Mouse (Mus musculus) heart, postnatal 0 days (tissue): ENCODE measurements around the gene Yipf2.

Experiments
- CTCF ChIP-seq: IDR thresholded peaks from 2 replicates; pipeline ENCODE4 v1.5.1; 2016; ENCODE audit warnings: antibody characterized with exemption, control low read depth, low read depth
- EP300 ChIP-seq: IDR thresholded peaks from 2 replicates; pipeline ENCODE4 v1.6.1; 2016; ENCODE audit warnings: antibody characterized with exemption, low read depth

- TF ChIP-seq CTCF = no peak
- no peak for TF ChIP-seq EP300
Measured at GRCm38 (mm10) chr9:21622676-21623075, 30.0 kb upstream of the Yipf2 start.
